Mouse (Mus musculus) MEL (cell line): ENCODE data around the gene Def8. TPM values are rescaled to one million over a fixed set of nuclear protein-coding genes. Genes with fewer than 3 reads are reported as not detected.
A peak's percentile ranks its signal among the peaks of the same experiment; 100 is the strongest.

ENCODE experiments used
- DNase-seq: peaks from one replicate; pipeline ENCODE4 v3.0.0; 2011; ENCODE audit warnings: low read depth, low spot score
- H3K27ac ChIP-seq: 2 replicates; pipeline ENCODE4 v1.5.1; 2012; ENCODE audit warnings: low read depth, mild to moderate bottlenecking, control low read depth, low read length, moderate library complexity; ENCODE audit not compliant: control insufficient read depth
- H3K27me3 ChIP-seq, 2 experiments: fragments of 150-350 bp in 1 of 2; sonication (generic) in 1 of 2; 2 replicates each; pipeline ENCODE4 v1.6.1; 2012; ENCODE audit warnings: low read length in 2 of 2, mild to moderate bottlenecking in 2 of 2, improper control_type of control experiment in 1 of 2, moderate library complexity in 1 of 2; ENCODE audit not compliant: insufficient read depth in 2 of 2, control insufficient read depth in 1 of 2
- H3K36me3 ChIP-seq, 2 experiments: 2 replicates each; pipeline ENCODE4 v1.6.1; 2012 to 2014; ENCODE audit warnings: low read length in 2 of 2, improper control_type of control experiment in 1 of 2, inconsistent platforms in 1 of 2, mild to moderate bottlenecking in 1 of 2; ENCODE audit not compliant: insufficient read depth in 2 of 2, control insufficient read depth in 1 of 2
- H3K4me1 ChIP-seq, 2 experiments: fragments of 150-350 bp in 1 of 2; sonication (generic) in 1 of 2; 2 replicates each; pipeline ENCODE4 v1.6.1; 2012; ENCODE audit warnings: low read length in 2 of 2, improper control_type of control experiment in 1 of 2, mild to moderate bottlenecking in 1 of 2; ENCODE audit not compliant: insufficient read depth in 2 of 2, control insufficient read depth in 1 of 2
- H3K4me3 ChIP-seq, 2 experiments: fragments of 150-350 bp in 1 of 2; sonication (generic) in 1 of 2; 2 replicates each; pipeline ENCODE4 v1.5.1; 2012; ENCODE audit warnings: low read depth in 2 of 2, low read length in 2 of 2, mild to moderate bottlenecking in 2 of 2, moderate library complexity in 2 of 2, control low read depth in 1 of 2, improper control_type of control experiment in 1 of 2; ENCODE audit not compliant: control insufficient read depth in 1 of 2, insufficient read depth in 1 of 2
- H3K79me2 ChIP-seq: 2 replicates; pipeline ENCODE4 v1.6.1; 2012; ENCODE audit warnings: mild to moderate bottlenecking, low read length, moderate library complexity; ENCODE audit not compliant: control insufficient read depth, poor library complexity, insufficient read depth
- H3K9ac ChIP-seq: 2 replicates; pipeline ENCODE4 v1.6.1; 2012; ENCODE audit warnings: low read depth, mild to moderate bottlenecking, control low read depth, low read length, moderate library complexity; ENCODE audit not compliant: control insufficient read depth, poor library complexity, severe bottlenecking
- H3K9me3 ChIP-seq: fragments of 150-350 bp; sonication (generic); replicated peaks from 2 replicates; pipeline ENCODE4 v1.6.1; 2012; ENCODE audit warnings: mild to moderate bottlenecking, low read length, improper control_type of control experiment, moderate library complexity; ENCODE audit not compliant: insufficient read depth
- BHLHE40 ChIP-seq: IDR thresholded peaks from 2 replicates; pipeline ENCODE4 v1.6.1; 2012; ENCODE audit warnings: low read depth, mild to moderate bottlenecking, inconsistent platforms, low read length, improper control_type of control experiment, borderline replicate concordance
- CHD2 ChIP-seq: IDR thresholded peaks from 2 replicates; pipeline ENCODE4 v1.6.1; 2011; ENCODE audit warnings: low read length, improper control_type of control experiment
- CTCF ChIP-seq, 3 experiments: IDR thresholded peaks in 2 of 3; conservative IDR thresholded peaks in 1 of 3; 2 replicates each; pipeline ENCODE4 v1.5.1; 2011 to 2012; ENCODE audit warnings: low read length in 3 of 3, low read depth in 2 of 3, mild to moderate bottlenecking in 2 of 3, improper control_type of control experiment in 1 of 3, inconsistent platforms in 1 of 3, mixed read lengths in 1 of 3, moderate library complexity in 1 of 3; ENCODE audit not compliant: control insufficient read depth in 1 of 3, insufficient read depth in 1 of 3, poor library complexity in 1 of 3, severe bottlenecking in 1 of 3
- E2F4 ChIP-seq: IDR thresholded peaks from 2 replicates; pipeline ENCODE4 v1.6.1; 2011; ENCODE audit warnings: low read depth, low read length, improper control_type of control experiment, borderline replicate concordance
- GABPA ChIP-seq: IDR thresholded peaks from 2 replicates; pipeline ENCODE4 v1.6.1; 2012; ENCODE audit warnings: low read depth, mild to moderate bottlenecking, inconsistent platforms, low read length, improper control_type of control experiment, moderate library complexity
- HCFC1 ChIP-seq: IDR thresholded peaks from 2 replicates; pipeline ENCODE4 v1.6.1; 2012; ENCODE audit warnings: low read depth, mild to moderate bottlenecking, inconsistent platforms, low read length, improper control_type of control experiment, moderate library complexity
- JUND ChIP-seq: IDR thresholded peaks from 2 replicates; pipeline ENCODE4 v1.6.1; 2011; ENCODE audit warnings: low read depth, mild to moderate bottlenecking, improper control_type of control experiment, low read length
- MAFK ChIP-seq: IDR thresholded peaks from 2 replicates; pipeline ENCODE4 v1.6.1; 2011; ENCODE audit warnings: low read depth, mild to moderate bottlenecking, low read length, improper control_type of control experiment, borderline replicate concordance
- MAX ChIP-seq: IDR thresholded peaks from 2 replicates; pipeline ENCODE4 v1.6.1; 2011; ENCODE audit warnings: low read length, improper control_type of control experiment
- MAZ ChIP-seq: IDR thresholded peaks from 2 replicates; pipeline ENCODE4 v1.6.1; 2012; ENCODE audit warnings: low read depth, mild to moderate bottlenecking, inconsistent platforms, low read length, improper control_type of control experiment
- MEF2A ChIP-seq: IDR thresholded peaks from 2 replicates; pipeline ENCODE4 v1.6.1; 2014; ENCODE audit warnings: low read depth, mild to moderate bottlenecking, inconsistent platforms, low read length, improper control_type of control experiment; ENCODE audit not compliant: poor library complexity, insufficient replicate concordance, severe bottlenecking; ENCODE audit errors: extremely low read depth
- MYC ChIP-seq: IDR thresholded peaks from 2 replicates; pipeline ENCODE4 v1.6.1; 2011; ENCODE audit warnings: low read depth, mild to moderate bottlenecking, low read length, improper control_type of control experiment, moderate library complexity
- NRF1 ChIP-seq: IDR thresholded peaks from 2 replicates; pipeline ENCODE4 v1.6.1; 2014; ENCODE audit warnings: low read depth, mild to moderate bottlenecking, inconsistent platforms, low read length, improper control_type of control experiment, moderate library complexity; ENCODE audit not compliant: poor library complexity, insufficient read depth, severe bottlenecking
- POLR2AphosphoS2 ChIP-seq: IDR thresholded peaks from 2 replicates; pipeline ENCODE4 v1.6.1; 2011; ENCODE audit warnings: low read length, improper control_type of control experiment
- POLR2AphosphoS5 ChIP-seq: IDR thresholded peaks from 2 replicates; pipeline ENCODE4 v1.6.1; 2012; ENCODE audit warnings: low read depth, borderline replicate concordance, mild to moderate bottlenecking, inconsistent platforms, low read length, moderate library complexity, mixed read lengths
- RAD21 ChIP-seq: IDR thresholded peaks from 2 replicates; pipeline ENCODE4 v1.6.1; 2011; ENCODE audit warnings: mild to moderate bottlenecking, low read depth, low read length, improper control_type of control experiment
- RCOR1 ChIP-seq: IDR thresholded peaks from 2 replicates; pipeline ENCODE4 v1.6.1; 2012; ENCODE audit warnings: low read depth, mild to moderate bottlenecking, inconsistent platforms, low read length, improper control_type of control experiment
- SIN3A ChIP-seq: IDR thresholded peaks from 2 replicates; pipeline ENCODE4 v1.6.1; 2012; ENCODE audit warnings: low read length, improper control_type of control experiment, inconsistent platforms
- SMC3 ChIP-seq: IDR thresholded peaks from 2 replicates; pipeline ENCODE4 v1.6.1; 2011; ENCODE audit warnings: low read depth, low read length, improper control_type of control experiment
- TAL1 ChIP-seq: IDR thresholded peaks from 2 replicates; pipeline ENCODE4 v1.6.1; 2012; ENCODE audit warnings: mild to moderate bottlenecking, inconsistent platforms, low read length, moderate library complexity, mixed read lengths
- TBP ChIP-seq: IDR thresholded peaks from 2 replicates; pipeline ENCODE4 v1.8.0; 2011; ENCODE audit warnings: low read depth, low read length, improper control_type of control experiment
- TCF12 ChIP-seq: IDR thresholded peaks from 2 replicates; pipeline ENCODE4 v1.6.1; 2014; ENCODE audit warnings: low read depth, mild to moderate bottlenecking, inconsistent platforms, low read length, improper control_type of control experiment, moderate library complexity
- UBTF ChIP-seq: IDR thresholded peaks from 2 replicates; pipeline ENCODE4 v1.6.1; 2012; ENCODE audit warnings: low read depth, mild to moderate bottlenecking, inconsistent platforms, low read length, improper control_type of control experiment, moderate library complexity, borderline replicate concordance; ENCODE audit not compliant: insufficient read depth
- USF1 ChIP-seq: IDR thresholded peaks from 2 replicates; pipeline ENCODE4 v1.6.1; 2014; ENCODE audit warnings: low read depth, mild to moderate bottlenecking, inconsistent platforms, low read length, improper control_type of control experiment, moderate library complexity
- USF2 ChIP-seq, 2 experiments: IDR thresholded peaks; 2 replicates each; pipeline ENCODE4 v1.6.1; 2011 to 2012; ENCODE audit warnings: improper control_type of control experiment in 2 of 2, low read length in 2 of 2, borderline replicate concordance in 1 of 2, inconsistent platforms in 1 of 2, low read depth in 1 of 2, mild to moderate bottlenecking in 1 of 2; ENCODE audit not compliant: insufficient read depth in 1 of 2
- ZC3H11A ChIP-seq: IDR thresholded peaks from 2 replicates; pipeline ENCODE4 v1.6.1; 2012; ENCODE audit warnings: low read depth, mild to moderate bottlenecking, inconsistent platforms, low read length, improper control_type of control experiment
- ZMIZ1 ChIP-seq: IDR thresholded peaks from 2 replicates; pipeline ENCODE4 v1.6.1; 2012; ENCODE audit warnings: low read depth, mild to moderate bottlenecking, inconsistent platforms, low read length, improper control_type of control experiment, moderate library complexity
- ZNF384 ChIP-seq: IDR thresholded peaks from 2 replicates; pipeline ENCODE4 v1.6.1; 2012; ENCODE audit warnings: low read depth, mild to moderate bottlenecking, inconsistent platforms, low read length, improper control_type of control experiment
- polyA plus RNA-seq, 2 experiments: library from polyadenylated mRNA; stranded (reverse) in 1 of 2; unstranded in 1 of 2; fragments of >175 nt in 1 of 2; fragments of >200 nt in 1 of 2; gene quantifications; 2 replicates each; pipeline versions ENCODE4 v1.2.1 to v1.2.4; 2012; ENCODE audit warnings: low replicate concordance in 2 of 2, low read depth in 1 of 2; ENCODE audit not compliant: insufficient read length in 2 of 2, insufficient read depth in 1 of 2, missing spikeins in 1 of 2
- total RNA-seq: library from RNA; depleted of rRNA; stranded (reverse); fragments of 300-350 nt; gene quantifications from 2 replicates; pipeline ENCODE4 v1.2.3, GENCODE M21; 2012

Gene Def8
- total and polyA plus RNA-seq, 3 experiments = 26.0 to 34.0 TPM; not detected in 1

- peaks cover 0 to 4% of the 10 kb centered on the region in 2 experiments; a peak in 2 of 4 replicates for H3K36me3 ChIP-seq
- no peaks in the 10 kb centered on the region for H3K9me3 ChIP-seq
- no peak overlapping the region for H3K4me3 ChIP-seq
- TF ChIP-seq MEF2A (no peak), RAD21 (no peak), GABPA (no peak), E2F4 (no peak), NRF1 (no peak), MAZ (no peak), USF1 (no peak), RCOR1 (no peak), CHD2 (no peak), USF2 (IDR thresholded peaks at IDR 0.05; ENCODE audit: borderline replicate concordance in 1 of 2, insufficient read depth in 1 of 2, low read depth in 1 of 2, low read length in 2 of 2) (no peak), HCFC1 (no peak), MYC (no peak), MAX (no peak)
- H3K27ac ChIP-seq = no peak overlapping the region
- peaks cover 7% of the 10 kb centered on the region; the same call in 1 of the 2 replicates for H3K79me2 ChIP-seq
- H3K4me1 ChIP-seq = no peaks in the 10 kb centered on the region
- no peaks in the 10 kb centered on the region for H3K27me3 ChIP-seq
- no peak overlapping the region for H3K9ac ChIP-seq
- no peak for DNase-seq
Observed at GRCm38 (mm10) chr8:123382516-123382915, 40.8 kb upstream of the Def8 start.

GRCm38 (mm10) chr8:123384883-123385540 lies 38.3 kb upstream of the Def8 start:
- Histone ChIP-seq H3K4me3 (no peak overlapping the region), H3K4me1 (no peaks in the 10 kb centered on the region), H3K9me3 (no peaks in the 10 kb centered on the region), H3K27me3 (no peaks in the 10 kb centered on the region), H3K9ac (no peak overlapping the region), H3K36me3 (peaks cover 0 to 8% of the 10 kb centered on the region in 2 experiments; a peak in 2 of 4 replicates), H3K79me2 (0 out of 2 replicates have a peak, but pooled peaks cover under 1% of the 10 kb centered on the region), H3K27ac (no peak overlapping the region)
- TF ChIP-seq MAFK (no peak), USF1 (peak; percentile 44; the same call in 1 of the 2 replicates), RCOR1 (no peak), TBP (no peak), POLR2AphosphoS5 (no peak), SMC3 (peak; percentile 37; the same call in 1 of the 2 replicates), RAD21 (peak; percentile 55), ZMIZ1 (no peak), JUND (no peak), CTCF (IDR thresholded peaks at IDR 0.05 in 2 of 3, conservative IDR thresholded peaks at IDR 0.05 in 1 of 3; ENCODE audit: control insufficient read depth in 1 of 3, insufficient read depth in 1 of 3, low read depth in 2 of 3, low read length in 3 of 3, poor library complexity in 1 of 3, severe bottlenecking in 1 of 3) (peak; percentile 62 to 82 (median 79)), ZNF384 (no peak), UBTF (no peak), POLR2AphosphoS2 (no peak), TCF12 (no peak), NRF1 (no peak), MYC (no peak), SIN3A (no peak), BHLHE40 (no peak), GABPA (no peak), TAL1 (no peak), ZC3H11A (peak; percentile 18; the same call in 1 of the 2 replicates)
- peak; percentile 63 for DNase-seq
